ENCODE assay signal across 8 mouse cellular contexts in genomic region chr17:57768622-57769610, GRCm38 (mm10). TPM values are rescaled to one million over a fixed set of nuclear protein-coding genes. Genes with fewer than 3 reads are reported as not detected.
DNase-seq lines count a peak whose midpoint lies in the region; ATAC-seq and TF ChIP-seq lines count a peak whose summit lies in the region.

TSS of gene Cntnap5c (plus strand) at chr17:57769570.

- no peak within 1 kb of the TSS for H3K4me2 ChIP-seq in lung, embryonic 16.5 days (ENCODE audit: low read depth, low read length)
- peak within 1 kb of the TSS; percentile 61 for H3K4me2 ChIP-seq in forebrain, embryonic 15.5 days (replicated peaks)
- H3K4me2 ChIP-seq in limb, embryonic 12.5 days: no peak within 1 kb of the TSS

- 21% methylated on average over 26 of the region's 26 CpGs for WGBS in lung, embryonic 16.5 days
- 17% methylated on average over 26 of the region's 26 CpGs for WGBS in forebrain, embryonic 15.5 days
- 19% methylated on average over 26 of the region's 26 CpGs for WGBS in limb, embryonic 12.5 days

- no peaks in the 10 kb centered on the region for H3K36me3 ChIP-seq in lung, embryonic 16.5 days (ENCODE audit: control insufficient read depth, insufficient read depth, low read length)
- H3K36me3 ChIP-seq in forebrain, embryonic 15.5 days: no peaks in the 10 kb centered on the region
- H3K36me3 ChIP-seq in limb, embryonic 12.5 days: no peaks in the 10 kb centered on the region

- intact Hi-C loops in gastrocnemius, adult 2 months (cut with DNase I): no loop called here

- no peaks in the 10 kb centered on the region for H3K9me3 ChIP-seq in lung, embryonic 16.5 days (ENCODE audit: control insufficient read depth, low read length)
- no peaks in the 10 kb centered on the region for H3K9me3 ChIP-seq in forebrain, embryonic 15.5 days
- no peaks in the 10 kb centered on the region for H3K9me3 ChIP-seq in limb, embryonic 12.5 days

- no peak for DNase-seq in lung, postnatal 36 days
- DNase-seq in c-Kit-positive CD71-negative TER-119-negative erythroid progenitor cells, embryonic 14.5 days (ENCODE audit: low read depth): peak; percentile 42
- DNase-seq in kidney, adult 9 months: peak; percentile 78
- peak; percentile 62 for DNase-seq in ovary, postnatal 36 days (ENCODE audit: low spot score)
- no peak for DNase-seq in gastrocnemius, adult 2 months

- H3K4me1 ChIP-seq in lung, embryonic 16.5 days (replicated peaks; ENCODE audit: control insufficient read depth, insufficient read depth, low read length): no peaks in the 10 kb centered on the region
- H3K4me1 ChIP-seq in forebrain, embryonic 15.5 days: peaks cover 5% of the 10 kb centered on the region; the same call in 1 of the 2 replicates
- no peaks in the 10 kb centered on the region for H3K4me1 ChIP-seq in limb, embryonic 12.5 days (replicated peaks)

- no peak for TF ChIP-seq CTCF in gastrocnemius, adult 2 months (IDR thresholded peaks at IDR 0.05)

- H3K27ac ChIP-seq in lung, embryonic 16.5 days (ENCODE audit: low read length): no peak within 1 kb of the TSS
- no peak within 1 kb of the TSS; the same call in 1 of the 2 replicates for H3K27ac ChIP-seq in forebrain, embryonic 15.5 days (replicated peaks)
- no peak within 1 kb of the TSS for H3K27ac ChIP-seq in limb, embryonic 12.5 days
- H3K27ac ChIP-seq in gastrocnemius, adult 2 months: no peak within 1 kb of the TSS

- H3K4me3 ChIP-seq in lung, embryonic 16.5 days (ENCODE audit: low read length): no peak within 1 kb of the TSS
- peak within 1 kb of the TSS; percentile 47 for H3K4me3 ChIP-seq in forebrain, embryonic 15.5 days
- no peak within 1 kb of the TSS for H3K4me3 ChIP-seq in limb, embryonic 12.5 days (replicated peaks)
- no peak within 1 kb of the TSS for H3K4me3 ChIP-seq in gastrocnemius, adult 2 months

- peak; percentile 51; the same call in 1 of the 2 replicates for ATAC-seq in lung, embryonic 16.5 days (ENCODE audit: low read depth)
- peak; percentile 93 for ATAC-seq in forebrain, embryonic 15.5 days (replicated peaks)
- peak; percentile 83; the same call in 1 of the 2 replicates for ATAC-seq in limb, embryonic 12.5 days (ENCODE audit: insufficient number of reproducible peaks, insufficient read depth, low FRiP score, low TSS enrichment, low read depth)

- H3K27me3 ChIP-seq in lung, embryonic 16.5 days (ENCODE audit: control insufficient read depth, insufficient read depth, low read depth, low read length): no peaks in the 10 kb centered on the region
- H3K27me3 ChIP-seq in forebrain, embryonic 15.5 days: no peaks in the 10 kb centered on the region
- H3K27me3 ChIP-seq in limb, embryonic 12.5 days: no peaks in the 10 kb centered on the region

- no peak within 1 kb of the TSS for H3K9ac ChIP-seq in lung, embryonic 16.5 days (ENCODE audit: low read length)
- H3K9ac ChIP-seq in forebrain, embryonic 15.5 days (replicated peaks): peak within 1 kb of the TSS; percentile 42
- no peak within 1 kb of the TSS for H3K9ac ChIP-seq in limb, embryonic 12.5 days (replicated peaks)

RNA-seq across cellular contexts. Expression of gene Cntnap5c, which starts in this region (rescaled TPM):
- polyA plus RNA-seq in lung, embryonic 16.5 days (2015; fragmentation: Nextera tagmentation; extraction: Ambion mirVana): not detected in 2 replicates
- 2.6 and 3.0 TPM in 2 replicates for polyA plus RNA-seq in forebrain, embryonic 15.5 days (2015; fragmentation: Nextera tagmentation; extraction: Ambion mirVana)
- polyA plus RNA-seq in limb, embryonic 12.5 days (2016; fragmentation: Nextera tagmentation; extraction: Ambion mirVana): not detected in 2 replicates
- not detected for total RNA-seq in gastrocnemius, adult 2 months (2021)

Comparison
In these comparisons a context has a peak if more than half of its experiments do, and no peak if none do; other contexts are left out.
1. Peak in ATAC-seq in lung, embryonic 16.5 days; RNA of the gene not detected or under 1 TPM.
2. Peak in ATAC-seq in limb, embryonic 12.5 days; RNA of the gene not detected or under 1 TPM.
3. DNase-seq: peak in c-Kit-positive CD71-negative TER-119-negative erythroid progenitor cells, embryonic 14.5 days (single experiment), kidney, adult 9 months (single experiment) and ovary, postnatal 36 days (single experiment); none in lung, postnatal 36 days (single experiment) and gastrocnemius, adult 2 months (single experiment).
4. Peak in every context shown above with its lines, with median percentiles within 50 percentile points of each other: ATAC-seq.